Mouse (Mus musculus): ENCODE measurements around the gene Ccser1.

The Ccser1 gene

DNA sequence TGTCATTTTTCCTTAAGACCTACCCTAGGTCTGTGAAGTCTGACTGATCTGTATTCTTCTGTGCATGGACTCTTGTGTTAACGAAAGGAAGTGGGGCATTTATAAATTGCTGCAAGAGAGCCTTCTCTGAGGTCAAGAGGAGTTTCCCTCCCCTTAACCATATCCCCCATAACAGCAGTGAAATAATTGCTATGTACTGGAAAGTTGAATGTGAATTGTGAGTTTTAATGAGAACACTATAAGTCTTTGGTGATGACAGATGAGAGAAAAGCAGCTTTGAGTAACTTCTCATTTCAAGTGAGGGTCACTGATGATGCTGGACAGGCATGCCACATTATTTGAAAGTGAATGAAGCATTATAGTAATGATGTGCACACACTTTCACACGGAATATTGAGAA is 585.7 kb downstream of the Ccser1 start:
- TF ChIP-seq GATA4 (IDR thresholded peaks at IDR 0.05; ENCODE audit: insufficient replicate concordance, low read length) = no peak

DNA sequence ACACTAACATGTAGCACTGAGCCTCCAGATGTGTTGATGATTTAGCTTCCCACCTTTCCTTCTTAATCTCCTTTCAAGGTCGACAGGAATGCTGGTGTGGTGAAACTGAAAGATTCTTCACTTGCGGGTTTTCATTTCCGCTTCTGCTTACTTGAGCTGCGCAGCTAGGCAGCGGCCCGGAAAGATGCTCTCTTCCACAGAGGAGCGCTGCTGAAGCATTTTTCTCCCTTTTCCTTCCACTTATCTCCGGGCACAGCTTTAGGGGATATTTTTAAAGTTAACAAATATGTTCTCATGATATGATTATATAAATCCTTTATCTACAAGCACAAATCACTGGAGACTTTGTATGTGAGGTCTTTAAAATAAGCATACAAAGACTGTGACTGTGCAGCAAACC is 587.0 kb downstream of the Ccser1 start:
- no peak for TF ChIP-seq GATA4 (IDR thresholded peaks at IDR 0.05; ENCODE audit: insufficient replicate concordance, low read length)

DNA sequence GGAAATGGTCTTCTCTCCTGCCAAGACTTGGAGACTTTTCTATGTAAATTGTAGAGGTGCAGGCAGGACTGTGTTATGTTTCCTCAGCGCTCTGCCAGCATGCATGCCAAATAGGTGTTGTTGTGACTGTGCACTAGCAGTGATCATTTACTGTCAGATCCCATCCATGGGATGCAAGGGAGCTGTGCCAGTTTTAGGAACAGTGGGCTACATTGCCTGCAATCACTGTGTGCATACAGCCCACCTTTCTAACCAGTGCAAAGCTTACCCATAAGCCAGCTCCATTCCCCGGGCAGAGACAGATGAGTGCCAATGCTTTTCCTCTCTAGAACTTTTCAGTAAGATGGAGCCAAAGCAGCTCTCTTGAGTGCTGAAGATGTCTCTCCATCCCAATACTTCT is 606.6 kb downstream of the Ccser1 start:
- no peak for TF ChIP-seq GATA4 (IDR thresholded peaks at IDR 0.05; ENCODE audit: insufficient replicate concordance, low read length)

DNA sequence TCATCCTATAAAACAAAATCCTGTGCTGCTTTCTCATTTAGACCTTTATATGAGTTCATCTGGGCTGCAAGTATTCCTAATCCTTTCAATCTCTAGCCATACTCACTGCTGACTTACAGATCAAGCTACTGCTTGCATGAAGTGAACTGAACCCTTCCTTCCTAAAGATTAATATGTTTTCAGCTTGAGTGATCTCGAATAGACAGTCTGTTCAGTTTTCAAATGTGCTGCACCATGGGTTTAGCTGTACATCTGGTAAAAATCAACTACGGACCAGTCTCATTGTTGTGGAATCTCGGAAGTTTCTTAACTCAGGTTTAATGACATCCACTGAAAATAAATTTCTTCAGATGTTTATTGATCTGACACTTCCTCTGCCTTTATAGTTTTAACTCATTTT is 620.8 kb downstream of the Ccser1 start:
- no peak for TF ChIP-seq GATA4 (IDR thresholded peaks at IDR 0.05; ENCODE audit: insufficient replicate concordance, low read length)

DNA sequence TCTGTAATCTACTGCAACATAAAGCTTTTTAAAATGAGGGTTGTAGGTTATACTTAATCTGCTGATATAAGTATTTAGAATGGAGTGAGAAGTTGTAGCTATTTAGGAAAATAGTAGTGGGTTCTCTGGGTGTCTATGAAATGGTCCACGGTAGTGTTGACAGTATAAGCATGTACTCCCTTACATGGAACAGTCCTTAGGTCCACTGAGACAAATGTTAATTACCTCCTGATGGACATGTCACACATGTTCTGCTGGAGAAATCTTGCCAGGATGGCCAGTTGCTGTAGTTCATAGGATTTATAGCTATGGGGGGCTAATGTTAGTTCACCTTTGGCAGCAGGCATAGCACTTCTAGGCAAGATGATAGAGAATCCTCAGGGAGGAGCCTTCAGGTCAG is 625.4 kb downstream of the Ccser1 start:
- no peak for TF ChIP-seq GATA4 (IDR thresholded peaks at IDR 0.05; ENCODE audit: insufficient replicate concordance, low read length)

DNA sequence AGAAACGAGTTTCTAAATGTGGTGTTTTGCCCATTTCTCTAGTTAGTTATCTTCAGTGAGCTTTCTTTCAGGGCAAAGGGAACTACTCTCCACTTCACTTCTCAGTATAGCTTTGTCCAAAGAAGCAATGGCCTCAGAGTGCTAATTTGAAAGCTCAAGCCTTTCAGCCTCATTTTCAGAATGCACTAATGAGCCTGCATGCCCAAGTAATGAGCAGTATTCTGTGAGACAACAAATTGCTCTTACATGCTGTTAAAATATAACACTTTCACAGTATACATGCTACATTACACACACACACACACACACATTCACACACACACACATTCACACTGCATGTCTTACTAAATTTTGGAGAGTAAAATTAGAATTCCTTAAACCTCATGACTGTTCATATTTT is 637.6 kb downstream of the Ccser1 start:
- TF ChIP-seq GATA4 (IDR thresholded peaks at IDR 0.05; ENCODE audit: insufficient replicate concordance, low read length) = no peak

DNA sequence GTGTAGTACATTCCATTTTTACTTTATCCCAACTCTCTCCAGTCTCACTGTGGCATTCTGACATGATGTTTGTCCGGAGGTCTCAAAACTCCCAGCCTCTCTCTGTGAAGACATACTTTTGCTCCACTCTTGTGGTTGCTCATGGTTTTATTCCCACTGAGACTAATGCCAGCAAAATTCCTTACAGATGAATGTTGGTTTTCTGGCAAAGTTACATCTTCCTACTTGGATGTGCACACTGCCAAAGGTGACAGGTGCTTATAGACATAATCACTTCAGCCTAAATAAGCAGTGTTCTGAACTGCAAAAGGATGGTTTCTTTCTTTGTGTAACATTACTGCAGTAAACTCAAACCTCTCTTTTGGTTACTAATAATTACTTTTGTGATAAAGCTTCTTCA is 696.2 kb downstream of the Ccser1 start:
- TF ChIP-seq GATA4 (IDR thresholded peaks at IDR 0.05; ENCODE audit: insufficient replicate concordance, low read length) = no peak

DNA sequence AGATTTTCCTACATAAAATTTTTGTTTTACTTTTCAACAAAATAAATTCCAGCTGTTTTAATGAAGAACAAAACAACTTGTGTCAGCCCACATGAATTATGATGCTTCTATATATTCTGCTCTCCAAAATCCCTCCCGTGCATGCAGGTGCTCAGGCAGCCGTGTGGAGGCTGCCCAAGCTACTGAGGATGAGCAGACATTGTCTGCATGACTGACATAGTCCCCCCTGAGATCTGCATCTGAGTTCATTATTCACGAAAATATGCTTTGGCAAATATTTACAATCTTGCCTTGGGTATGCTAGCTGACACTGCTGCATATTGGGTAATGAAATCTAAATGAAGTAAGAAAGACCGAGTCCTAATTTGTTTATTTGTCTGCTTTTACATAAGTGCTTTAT is 718.1 kb downstream of the Ccser1 start:
- no peak for TF ChIP-seq GATA4 (IDR thresholded peaks at IDR 0.05; ENCODE audit: insufficient replicate concordance, low read length)

DNA sequence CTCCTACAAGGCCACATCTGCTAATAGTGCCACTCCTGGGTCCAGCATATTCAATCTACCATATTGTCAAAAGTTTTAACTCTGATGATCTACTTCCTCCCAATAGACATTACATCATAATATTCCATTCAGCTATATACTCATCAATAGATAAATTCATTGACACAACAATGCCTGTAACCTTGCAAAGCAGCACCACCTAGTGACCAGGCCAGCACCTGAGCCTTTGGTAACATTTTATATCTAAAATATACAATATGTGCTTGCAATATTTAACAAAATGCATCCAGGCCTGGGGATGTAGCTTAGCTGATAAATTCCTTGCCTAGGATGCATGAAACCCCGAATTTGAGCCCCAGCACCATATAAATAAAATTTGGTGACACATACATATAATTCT is 722.6 kb downstream of the Ccser1 start:
- no peak for TF ChIP-seq GATA4 (IDR thresholded peaks at IDR 0.05; ENCODE audit: insufficient replicate concordance, low read length)

DNA sequence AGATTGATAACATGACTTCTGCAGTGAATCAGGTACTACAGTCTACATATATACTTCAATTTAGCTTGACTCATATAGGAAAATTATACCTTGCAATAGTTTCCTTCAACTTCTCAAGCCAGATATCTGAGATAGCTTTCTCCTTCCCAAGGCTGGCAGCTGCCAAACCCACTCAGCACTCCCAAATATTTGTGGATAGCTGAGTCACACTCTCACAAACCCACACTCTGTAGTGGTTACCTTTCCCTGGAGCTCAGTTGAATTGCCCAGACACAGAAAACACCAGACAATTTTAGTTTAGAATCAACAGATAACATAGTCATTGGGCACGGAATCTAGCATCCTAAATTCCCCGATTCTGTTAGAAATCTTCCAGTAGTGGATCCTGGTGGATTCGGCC is 732.8 kb downstream of the Ccser1 start:
- no peak for TF ChIP-seq GATA4 (IDR thresholded peaks at IDR 0.05; ENCODE audit: insufficient replicate concordance, low read length)

DNA sequence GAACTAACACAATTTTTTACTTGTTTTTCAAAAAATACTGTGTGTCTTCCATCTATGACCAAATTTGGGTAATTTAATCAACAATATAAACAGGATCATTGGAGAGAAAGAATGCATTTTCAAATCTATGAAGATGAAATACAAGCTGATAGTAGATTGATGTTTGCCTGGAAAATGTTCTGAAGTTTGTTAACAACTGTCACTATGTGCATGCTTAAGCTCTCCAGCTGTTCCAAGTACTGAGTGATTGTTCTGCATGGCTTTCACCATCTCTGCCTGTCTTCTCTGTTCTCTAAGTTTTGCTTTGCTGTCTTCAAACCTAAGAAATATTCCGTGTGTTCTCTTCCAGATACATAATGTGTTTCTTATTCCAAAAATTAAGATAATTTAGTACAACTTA is 751.5 kb downstream of the Ccser1 start:
- TF ChIP-seq GATA4 (IDR thresholded peaks at IDR 0.05; ENCODE audit: insufficient replicate concordance, low read length) = no peak

DNA sequence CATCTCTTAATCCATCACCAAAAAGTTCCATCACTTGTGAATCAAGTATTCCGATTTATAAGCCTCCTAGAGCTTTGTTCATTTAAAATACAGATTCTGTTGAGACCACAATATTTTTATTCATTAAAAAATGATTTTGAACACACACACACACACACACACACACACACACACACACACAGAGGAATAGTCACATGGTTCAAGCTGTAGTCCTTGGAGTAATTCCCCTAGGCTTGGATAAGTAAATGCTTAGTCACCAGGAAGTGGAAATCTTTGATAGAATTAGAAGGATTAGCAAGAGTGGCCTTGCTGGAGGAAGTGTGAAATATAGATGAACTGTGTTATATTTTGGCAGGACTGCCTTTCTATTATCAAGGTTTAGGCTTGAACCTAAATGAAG is 756.5 kb downstream of the Ccser1 start:
- no peak for TF ChIP-seq GATA4 (IDR thresholded peaks at IDR 0.05; ENCODE audit: insufficient replicate concordance, low read length)

DNA sequence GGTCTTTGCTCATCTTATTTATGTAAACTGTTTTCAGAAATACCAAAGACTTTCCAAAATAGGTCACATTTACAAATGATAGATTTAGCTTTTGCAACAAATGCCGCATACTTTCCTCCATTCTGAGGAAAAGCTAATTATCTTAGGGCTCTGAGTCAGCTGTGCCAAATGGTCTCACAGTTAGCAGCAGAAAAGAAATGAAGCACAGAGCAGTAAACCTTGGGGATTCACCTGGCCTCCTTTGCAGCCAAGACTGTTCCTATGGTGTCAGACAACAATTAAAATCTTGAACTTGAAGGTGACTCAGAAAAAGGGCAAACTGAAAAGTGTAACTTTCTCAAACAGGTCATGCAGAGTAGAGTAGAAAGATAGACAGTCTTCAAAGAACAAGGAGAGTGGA is 759.1 kb downstream of the Ccser1 start:
- no peak for TF ChIP-seq GATA4 (IDR thresholded peaks at IDR 0.05; ENCODE audit: insufficient replicate concordance, low read length)

DNA sequence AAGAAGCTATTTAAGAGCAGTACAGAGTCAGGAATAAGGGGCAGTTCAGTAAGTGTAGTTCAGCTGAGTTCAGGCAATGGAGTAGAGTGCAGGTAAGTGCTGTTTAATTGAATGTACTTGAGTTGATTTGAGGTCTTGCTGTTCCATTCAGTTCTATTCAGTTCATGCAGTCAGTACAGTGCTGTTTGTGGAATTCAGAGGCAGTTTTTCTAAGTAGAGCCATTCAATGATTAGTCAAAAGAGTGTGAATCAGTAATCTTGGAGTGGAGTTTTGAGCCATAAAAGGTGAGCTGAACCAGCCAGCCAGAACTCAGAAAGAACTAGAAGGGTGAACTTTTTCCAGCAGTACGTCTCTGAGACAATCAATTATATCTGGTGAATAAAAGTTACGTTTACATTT is 773.6 kb downstream of the Ccser1 start:
- TF ChIP-seq GATA4 (IDR thresholded peaks at IDR 0.05; ENCODE audit: insufficient replicate concordance, low read length) = no peak

DNA sequence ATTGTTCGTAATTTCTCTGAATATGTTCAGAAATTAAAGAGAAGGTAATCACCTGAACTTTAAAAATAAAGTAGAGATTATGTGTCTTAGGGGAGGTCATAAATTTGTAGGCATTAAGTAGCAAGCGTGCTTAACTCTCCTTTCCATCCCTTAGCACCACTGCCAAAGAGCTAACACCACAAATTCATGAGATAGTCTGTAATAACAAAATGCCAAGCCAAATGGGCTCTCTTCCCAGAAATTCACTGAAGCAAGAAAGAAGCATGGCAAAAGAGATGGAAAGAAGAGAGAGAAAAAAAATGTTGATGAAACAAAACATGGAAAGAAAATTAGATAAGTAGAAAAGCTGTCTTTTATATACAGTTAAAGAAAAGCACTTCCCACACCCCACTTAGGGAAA is 796.8 kb downstream of the Ccser1 start:
- TF ChIP-seq GATA4 (IDR thresholded peaks at IDR 0.05; ENCODE audit: insufficient replicate concordance, low read length) = no peak

DNA sequence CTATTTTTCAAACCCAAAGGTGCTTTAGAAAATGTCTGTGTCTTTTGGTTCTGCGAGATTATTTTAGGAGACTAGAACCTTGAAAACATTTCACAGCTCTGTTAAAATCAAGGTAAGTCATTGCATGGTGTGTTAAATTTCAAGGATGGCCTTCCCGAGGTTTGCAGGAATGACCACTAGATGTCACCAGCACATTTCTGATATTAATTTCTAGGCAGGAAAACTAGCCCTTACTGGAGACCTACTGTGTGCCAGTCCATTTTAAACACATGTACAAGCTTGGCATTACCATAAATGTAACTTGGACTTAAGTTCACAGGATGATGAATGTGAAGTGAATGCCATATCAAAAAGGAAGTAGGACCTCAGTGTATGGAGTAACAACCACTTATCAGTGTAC is 798.3 kb downstream of the Ccser1 start:
- no peak for TF ChIP-seq GATA4 (IDR thresholded peaks at IDR 0.05; ENCODE audit: insufficient replicate concordance, low read length)

DNA sequence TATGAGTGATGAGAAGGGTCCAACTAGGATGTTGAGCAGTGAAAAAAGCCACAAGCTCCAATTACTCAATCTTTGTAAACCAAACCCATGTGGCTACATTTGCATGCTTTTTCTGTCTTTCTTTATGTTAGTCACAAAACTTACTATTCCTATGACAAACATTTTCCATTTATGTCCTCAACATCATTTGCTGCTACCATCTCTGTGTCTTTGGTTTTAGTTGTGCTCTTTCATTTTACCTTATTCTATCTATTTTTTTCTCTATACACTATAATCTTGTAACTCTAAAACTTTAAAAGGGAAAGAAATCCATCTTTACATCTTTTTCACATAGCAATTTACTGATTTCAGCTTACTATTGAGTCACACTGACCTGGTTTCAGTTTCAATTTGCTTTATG is 834.2 kb downstream of the Ccser1 start:
- no peak for TF ChIP-seq GATA4 (IDR thresholded peaks at IDR 0.05; ENCODE audit: insufficient replicate concordance, low read length)

DNA sequence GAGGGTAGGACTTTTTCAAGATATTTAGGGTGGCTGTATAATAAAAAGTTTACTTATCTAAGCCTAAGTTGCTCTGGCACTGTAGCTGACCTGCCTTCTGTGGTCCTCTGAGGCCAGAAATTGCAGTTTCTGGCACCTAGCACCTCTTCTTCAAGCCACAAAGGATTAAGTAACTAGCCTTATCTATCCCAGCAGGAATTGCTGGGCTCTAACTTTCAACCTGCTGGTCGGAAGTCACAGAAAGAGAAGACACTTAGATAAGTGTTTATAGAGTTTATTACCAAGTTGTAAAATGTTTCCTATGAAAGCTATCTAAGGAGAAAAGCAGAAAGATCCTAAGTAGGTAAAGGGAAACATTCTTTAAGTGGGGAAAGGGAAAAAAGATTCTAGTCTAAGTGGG is 864.3 kb downstream of the Ccser1 start:
- TF ChIP-seq GATA4 (IDR thresholded peaks at IDR 0.05; ENCODE audit: insufficient replicate concordance, low read length) = no peak
